Mouse (Mus musculus) liver, postnatal 0 days (tissue): ENCODE measurements at regions not wholly inside any gene's neighbourhood (a gene's known extent, or its start where the extent isn't known, plus 50 kb on each side); places are given as distances from the start of the nearest gene placed in this dataset.
"Not testable (repeated sequence)": the region's sequence is repeated elsewhere in the genome, so short reads cannot be mapped to it uniquely, and the experiment has no call there.

Source experiments
- ATAC-seq: fragments of 200-750 bp; cut with Nextera tagmentation; 2 replicates; pipeline ENCODE4 v1.8.0; 2017; ENCODE audit warnings: mild to moderate bottlenecking, moderate library complexity
- DNase-seq: peaks from one replicate; pipeline ENCODE4 v3.0.0-alpha.2; 2016
- H3K27ac ChIP-seq: fragments of 300-500 bp; sonication (generic); 2 replicates; pipeline ENCODE4 v1.5.1; 2014; ENCODE audit warnings: antibody characterized with exemption, moderate library complexity, mild to moderate bottlenecking, low read depth
- H3K27me3 ChIP-seq: fragments of 300-500 bp; sonication (generic); 2 replicates; pipeline ENCODE4 v1.6.1; 2014; ENCODE audit warnings: low read length, control low read depth, mixed read lengths; ENCODE audit not compliant: insufficient read depth
- H3K36me3 ChIP-seq: fragments of 300-500 bp; sonication (generic); replicated peaks from 2 replicates; pipeline ENCODE4 v1.6.1; 2014; ENCODE audit warnings: mild to moderate bottlenecking, control low read depth, low read length, moderate library complexity, mixed read lengths; ENCODE audit not compliant: insufficient read depth
- H3K4me1 ChIP-seq: fragments of 300-500 bp; sonication (generic); 2 replicates; pipeline ENCODE4 v1.6.1; 2014; ENCODE audit warnings: antibody characterized with exemption, mild to moderate bottlenecking, control low read depth; ENCODE audit not compliant: insufficient read depth
- H3K4me2 ChIP-seq: fragments of 300-500 bp; sonication (generic); 2 replicates; pipeline ENCODE4 v1.6.1; 2014; ENCODE audit warnings: low read depth, mild to moderate bottlenecking, low read length, moderate library complexity, mixed read lengths
- H3K4me3 ChIP-seq: fragments of 300-500 bp; sonication (generic); 2 replicates; pipeline ENCODE4 v1.5.1; 2014; ENCODE audit warnings: low read depth, low read length
- H3K9ac ChIP-seq: fragments of 300-500 bp; sonication (generic); replicated peaks from 2 replicates; pipeline ENCODE4 v1.6.1; 2014; ENCODE audit warnings: mild to moderate bottlenecking, moderate library complexity
- H3K9me3 ChIP-seq: fragments of 300-500 bp; sonication (generic); 2 replicates; pipeline ENCODE4 v1.6.1; 2016; ENCODE audit warnings: mild to moderate bottlenecking, control low read depth, low read length, mixed read lengths
- CTCF ChIP-seq: sonication (generic); IDR thresholded peaks from 2 replicates; pipeline ENCODE4 v1.5.1; 2016; ENCODE audit warnings: antibody characterized with exemption, low read depth
- EP300 ChIP-seq: IDR thresholded peaks from 2 replicates; pipeline ENCODE4 v1.6.1; 2016; ENCODE audit warnings: antibody characterized with exemption, low read depth, mild to moderate bottlenecking
- WGBS: fragments of 180-500 bp; shearing (Covaris S2); extraction: QIAGEN DNeasy Blood & Tissue Kit; methylation state at CpG from one replicate; pipeline ENCODE4 v1.1.7; 2014; ENCODE audit not compliant: insufficient replicate concordance; 5-methylcytosine and 5-hydroxymethylcytosine counted together

DNA sequence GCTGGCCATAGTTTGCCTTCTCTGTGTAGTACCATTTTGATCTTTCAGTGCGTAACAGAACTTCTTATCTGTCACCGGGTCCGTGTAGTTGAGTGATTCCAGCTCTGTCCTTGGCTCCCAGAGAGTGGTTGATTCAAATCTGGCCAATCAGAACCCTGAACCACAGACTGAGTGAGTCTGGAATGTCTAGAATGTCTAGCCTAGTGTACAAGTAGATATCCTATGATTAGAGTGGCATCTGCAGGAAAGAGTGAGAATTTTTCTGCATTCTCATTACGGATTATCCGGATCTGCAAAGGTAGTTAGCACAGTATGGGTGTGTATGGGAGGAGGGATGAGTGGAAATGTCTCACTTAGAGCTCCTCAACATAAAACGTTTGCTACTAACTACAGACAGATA, 97.9 kb upstream of the Pdk4 start:
- ATAC-seq = no peak

DNA sequence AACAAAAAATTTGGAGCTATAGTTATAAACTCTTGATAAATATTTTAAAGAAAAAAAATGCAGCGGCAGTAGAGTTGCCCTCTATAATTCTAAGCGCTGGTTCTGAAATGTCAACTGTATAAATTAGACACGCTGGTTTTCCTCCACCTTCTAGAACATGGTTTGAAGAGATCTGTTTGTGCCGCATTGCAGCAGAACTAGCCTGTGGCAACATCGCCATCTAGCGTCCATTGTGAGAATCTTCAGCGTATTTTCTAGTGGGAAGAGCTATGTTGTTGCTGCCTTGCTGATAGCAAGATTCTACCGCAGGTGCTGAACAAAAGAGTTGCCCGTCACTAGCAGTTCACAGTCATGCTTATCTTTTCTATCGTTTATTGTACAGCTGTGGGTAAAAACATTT, 93.5 kb upstream of the Pdk4 start:
- no peaks in the 10 kb centered on the region for H3K9me3 ChIP-seq
- no peak overlapping the region for H3K4me2 ChIP-seq
- no peak overlapping the region for H3K27ac ChIP-seq
- no peak overlapping the region for H3K4me3 ChIP-seq
- H3K4me1 ChIP-seq = no peaks in the 10 kb centered on the region
- TF ChIP-seq EP300 (no peak), CTCF (peak; percentile 95)
- H3K9ac ChIP-seq = no peak overlapping the region
- ATAC-seq (peak; percentile 71), DNase-seq (peak; percentile 67)
- no peaks in the 10 kb centered on the region for H3K36me3 ChIP-seq
- 4% methylated on average over 10 of the region's 10 CpGs for WGBS
- H3K27me3 ChIP-seq = no peaks in the 10 kb centered on the region

More for the DNA sequence above, 97.9 kb upstream of the Pdk4 start:
- DNase-seq = no peak
- 67% methylated on average over 6 of the region's 6 CpGs for WGBS
- TF ChIP-seq EP300 (no peak), CTCF (no peak)
- no peak overlapping the region for H3K4me2 ChIP-seq
- no peaks in the 10 kb centered on the region for H3K9me3 ChIP-seq
- no peaks in the 10 kb centered on the region for H3K4me1 ChIP-seq
- H3K27ac ChIP-seq = no peak overlapping the region
- no peaks in the 10 kb centered on the region for H3K36me3 ChIP-seq
- no peak overlapping the region for H3K9ac ChIP-seq
- no peaks in the 10 kb centered on the region for H3K27me3 ChIP-seq
- no peak overlapping the region for H3K4me3 ChIP-seq

DNA sequence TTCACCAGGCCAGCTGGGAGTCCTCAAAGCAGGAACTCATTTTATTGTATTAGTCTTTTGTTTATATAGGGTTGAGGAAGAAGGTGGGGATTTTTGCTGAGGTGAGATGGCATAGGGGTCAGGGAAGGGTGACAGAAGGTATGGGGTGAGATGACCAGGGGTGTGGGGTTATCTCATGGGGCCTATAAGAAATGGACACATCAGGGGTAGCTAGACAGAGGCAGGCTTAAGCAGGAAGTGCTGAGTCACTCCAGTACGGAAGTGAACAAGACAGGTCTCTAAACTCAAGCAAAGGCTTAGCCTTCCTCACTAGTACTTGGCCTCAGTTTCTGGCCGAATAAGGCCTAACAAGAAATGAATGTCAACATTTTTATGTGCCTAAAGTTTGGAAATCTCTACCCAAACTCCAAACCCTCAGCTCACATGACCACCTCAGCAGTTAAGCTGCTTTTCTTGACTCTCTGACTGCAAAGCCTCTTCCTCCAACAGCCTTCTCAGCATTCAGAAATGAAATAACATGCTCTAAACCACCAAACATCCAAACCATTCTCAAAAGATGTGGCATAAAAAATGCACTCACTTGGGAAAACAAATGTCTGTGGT, 86.9 kb upstream of the Pdk4 start:
- ATAC-seq = no peak
- Histone ChIP-seq H3K27ac (no peak overlapping the region), H3K36me3 (no peaks in the 10 kb centered on the region), H3K9ac (no peak overlapping the region), H3K9me3 (no peaks in the 10 kb centered on the region), H3K27me3 (no peaks in the 10 kb centered on the region), H3K4me3 (no peak overlapping the region), H3K4me1 (no peaks in the 10 kb centered on the region), H3K4me2 (no peak overlapping the region)
- WGBS = 52% methylated on average over 2 of the region's 2 CpGs
- TF ChIP-seq EP300 = no peak
- no peak for TF ChIP-seq CTCF
- no peak for DNase-seq

DNA sequence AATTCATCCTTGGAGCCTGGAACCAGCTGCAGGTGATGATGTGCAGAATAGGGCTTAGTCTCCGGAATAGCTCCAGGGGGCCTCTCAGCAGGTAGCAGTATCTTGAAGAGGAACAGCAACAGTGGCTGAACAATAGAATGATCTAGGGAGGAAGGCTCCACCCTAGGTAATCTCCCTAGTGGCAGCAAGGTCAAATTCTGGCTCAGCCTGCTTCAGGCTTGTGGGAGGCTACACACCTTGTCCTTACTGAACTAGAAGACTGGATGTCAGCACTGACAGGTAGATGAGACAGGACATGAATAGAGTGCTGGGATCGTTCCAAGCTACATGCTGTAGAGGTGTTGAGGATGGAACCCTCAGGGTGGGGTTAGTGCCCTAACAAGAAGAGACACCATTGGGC, 80.8 kb upstream of the Pdk4 start:
- not testable (repeated sequence) for H3K4me3 ChIP-seq, ATAC-seq, H3K36me3 ChIP-seq, H3K9me3 ChIP-seq, H3K4me1 ChIP-seq, H3K27ac ChIP-seq, H3K9ac ChIP-seq, H3K4me2 ChIP-seq, H3K27me3 ChIP-seq, DNase-seq
- WGBS = 78% methylated on average over 2 of the region's 2 CpGs

DNA sequence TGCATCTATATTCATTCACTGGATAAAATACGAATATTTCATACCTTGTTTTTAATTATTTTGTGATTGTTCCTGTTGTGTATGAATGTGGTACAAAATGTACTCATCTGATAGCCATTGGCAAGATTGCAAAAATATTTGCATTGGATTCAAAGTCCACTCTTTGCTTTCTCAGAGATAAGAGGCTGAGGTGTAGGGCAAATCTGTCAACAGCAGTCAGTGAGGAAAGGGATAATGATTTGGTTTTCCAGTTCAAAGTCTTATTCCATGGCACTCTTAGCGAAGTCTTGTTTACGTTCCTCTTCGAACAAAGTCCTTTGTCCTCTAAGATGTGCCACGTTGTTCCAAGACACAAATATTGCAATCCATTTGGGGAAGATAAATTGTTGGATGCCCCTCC, 70.5 kb upstream of the Pdk4 start:
- ATAC-seq (peak; percentile 62; the same call in 1 of the 2 replicates), DNase-seq (no peak)
- no peaks in the 10 kb centered on the region for H3K27me3 ChIP-seq
- no peak overlapping the region for H3K9ac ChIP-seq
- no peak overlapping the region for H3K4me3 ChIP-seq
- WGBS = 51% methylated on average over 5 of the region's 5 CpGs
- peak overlapping the region; percentile 53 for H3K27ac ChIP-seq
- no peaks in the 10 kb centered on the region for H3K4me1 ChIP-seq
- H3K36me3 ChIP-seq = no peaks in the 10 kb centered on the region
- TF ChIP-seq EP300 (peak; percentile 82), CTCF (no peak)
- H3K4me2 ChIP-seq = no peak overlapping the region
- no peaks in the 10 kb centered on the region for H3K9me3 ChIP-seq

DNA sequence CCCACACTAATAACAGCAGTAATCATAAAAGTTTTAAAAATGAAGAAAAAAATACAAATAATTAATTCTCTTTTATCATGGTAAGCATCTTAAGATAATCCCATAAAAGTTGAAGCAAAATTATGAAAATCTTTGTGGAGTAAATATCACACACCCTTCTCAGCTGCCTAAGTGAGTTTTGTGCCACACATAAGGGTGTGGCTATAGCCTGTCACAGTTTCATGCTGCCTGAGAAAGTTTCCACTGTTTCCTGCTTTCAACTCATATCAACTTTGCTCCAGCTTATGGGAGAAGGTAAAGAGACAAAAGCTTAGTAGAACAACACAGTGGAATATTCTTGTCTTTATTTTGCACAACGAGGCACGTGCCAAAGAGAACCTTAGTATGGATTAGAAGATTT, 68.9 kb upstream of the Pdk4 start:
- Histone ChIP-seq H3K9ac (no peak overlapping the region), H3K9me3 (no peaks in the 10 kb centered on the region), H3K4me3 (no peak overlapping the region), H3K36me3 (no peaks in the 10 kb centered on the region), H3K27me3 (no peaks in the 10 kb centered on the region), H3K4me1 (no peaks in the 10 kb centered on the region), H3K27ac (no peak overlapping the region), H3K4me2 (no peak overlapping the region)
- DNase-seq = no peak
- no peak for TF ChIP-seq EP300
- no peak for TF ChIP-seq CTCF
- ATAC-seq = no peak
- WGBS = 73% methylated on average over 2 of the region's 2 CpGs

DNA sequence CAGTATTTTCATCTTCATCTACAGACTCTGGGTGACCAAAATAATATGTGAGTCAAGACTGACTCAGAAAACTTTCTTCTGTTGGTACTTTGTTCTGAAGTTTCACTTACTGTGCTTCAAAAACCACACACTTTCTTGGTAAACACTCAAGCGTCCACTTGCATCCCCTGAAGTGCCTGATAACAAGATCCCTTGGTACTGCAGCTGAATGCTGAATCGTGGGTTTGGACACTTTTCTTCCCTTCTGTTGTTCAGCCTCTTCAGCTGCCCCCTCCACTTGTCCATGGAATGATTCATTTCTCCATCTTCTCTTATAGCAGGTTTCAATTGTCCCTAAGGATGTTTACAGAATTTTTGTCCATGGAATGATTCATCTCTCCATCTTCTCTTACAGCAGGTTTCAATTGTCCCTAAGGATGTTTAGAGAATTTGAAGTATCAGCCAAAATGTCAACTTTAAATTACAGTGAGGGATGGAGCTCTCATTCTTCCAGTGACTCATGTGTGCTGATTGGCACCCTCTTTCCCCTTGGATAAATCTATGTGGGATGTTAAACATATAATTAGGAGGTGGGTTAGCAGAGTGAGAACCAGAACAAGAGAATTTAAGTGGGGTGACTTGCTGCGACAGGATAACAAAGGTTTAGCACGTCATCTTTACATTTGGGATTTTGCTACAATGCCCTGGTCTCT, 57.7 kb upstream of the Pdk4 start:
- 54% methylated on average over 4 of the region's 4 CpGs for WGBS

More for the DNA sequence above, 57.7 kb upstream of the Pdk4 start:
- Histone ChIP-seq H3K9ac (no peak overlapping the region), H3K4me2 (no peak overlapping the region), H3K9me3 (no peaks in the 10 kb centered on the region), H3K27ac (no peak overlapping the region), H3K4me3 (no peak overlapping the region), H3K27me3 (no peaks in the 10 kb centered on the region), H3K4me1 (no peaks in the 10 kb centered on the region), H3K36me3 (no peaks in the 10 kb centered on the region)
- DNase-seq (no peak), ATAC-seq (no peak)
- no peak for TF ChIP-seq CTCF
- no peak for TF ChIP-seq EP300
